Mouse (Mus musculus) liver, postnatal 0 days (tissue): ENCODE data around the gene Rtkn.

Experiments
- CTCF ChIP-seq: sonication (generic); IDR thresholded peaks from 2 replicates; pipeline ENCODE4 v1.5.1; 2016; ENCODE audit warnings: antibody characterized with exemption, low read depth
- EP300 ChIP-seq: IDR thresholded peaks from 2 replicates; pipeline ENCODE4 v1.6.1; 2016; ENCODE audit warnings: antibody characterized with exemption, low read depth, mild to moderate bottlenecking

DNA sequence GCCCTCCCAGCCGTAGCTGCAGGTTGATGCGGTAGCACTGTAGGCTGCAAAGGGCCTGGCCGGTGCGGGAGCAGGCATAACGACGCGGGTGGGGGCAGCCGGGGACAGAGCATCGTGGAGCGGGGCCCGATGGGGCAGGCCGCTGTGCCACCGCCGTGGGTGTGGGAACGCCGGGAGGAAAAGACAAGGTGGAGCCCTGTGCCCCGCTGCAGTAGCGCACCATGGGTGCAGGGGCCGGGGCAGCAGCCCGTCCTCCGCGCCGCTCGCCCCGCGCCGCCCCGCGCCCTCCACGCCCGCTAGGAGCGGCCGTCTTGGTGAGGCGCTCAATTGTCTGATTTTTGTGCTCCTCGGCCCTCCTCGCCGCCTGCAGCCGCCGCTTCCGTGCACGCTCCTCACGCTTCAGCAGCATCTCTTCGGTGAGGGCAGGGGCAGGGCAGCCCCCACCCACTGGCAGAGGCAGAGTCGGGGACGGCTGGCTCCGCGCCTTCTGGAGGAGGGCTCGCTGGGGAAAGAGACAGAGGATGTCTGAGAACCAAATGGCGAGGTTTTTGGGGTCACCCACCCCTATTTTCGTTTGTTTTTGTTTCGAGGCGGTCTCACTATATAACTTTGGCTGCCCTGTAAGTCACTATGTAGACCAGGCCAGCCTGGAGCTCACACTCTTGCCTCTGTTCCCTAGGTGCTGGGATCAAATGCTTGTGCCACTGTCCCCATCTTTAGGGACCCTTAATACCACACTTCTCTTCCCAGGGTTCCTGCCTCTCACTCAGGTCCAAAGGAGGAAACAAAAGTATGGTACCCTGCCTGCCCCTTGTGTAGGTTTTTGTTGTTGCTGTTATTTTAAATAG, 13.2 kb upstream of the Rtkn start:
- TF ChIP-seq CTCF (no peak), EP300 (no peak)
